Mouse (Mus musculus) limb, embryonic 13.5 days (tissue): ENCODE data around the gene Myo10. TPM values are rescaled to one million over a fixed set of nuclear protein-coding genes. Genes with fewer than 3 reads are reported as not detected.
A peak's percentile ranks its signal among the peaks of the same experiment; 100 is the strongest.

Experiments
- ATAC-seq: fragments of 200-750 bp; cut with Nextera tagmentation; 2 replicates; pipeline ENCODE4 v1.8.0; 2017; ENCODE audit warnings: low read depth, moderate number of reproducible peaks, moderate TSS enrichment; ENCODE audit not compliant: low FRiP score
- H3K27ac ChIP-seq: fragments of 300-500 bp; sonication (generic); 2 replicates; pipeline ENCODE4 v1.5.1; 2015; ENCODE audit warnings: inconsistent platforms, mild to moderate bottlenecking, moderate library complexity
- H3K27me3 ChIP-seq: fragments of 300-500 bp; sonication (generic); 2 replicates; pipeline ENCODE4 v1.6.1; 2015; ENCODE audit warnings: mild to moderate bottlenecking, inconsistent platforms
- H3K36me3 ChIP-seq: fragments of 300-500 bp; sonication (generic); 2 replicates; pipeline ENCODE4 v1.6.1; 2015; ENCODE audit warnings: inconsistent platforms, mild to moderate bottlenecking, moderate library complexity
- H3K4me1 ChIP-seq: fragments of 300-500 bp; sonication (generic); 2 replicates; pipeline ENCODE4 v1.6.1; 2015; ENCODE audit warnings: inconsistent platforms
- H3K4me2 ChIP-seq: fragments of 300-500 bp; sonication (generic); replicated peaks from 2 replicates; pipeline ENCODE4 v1.6.1; 2015; ENCODE audit warnings: inconsistent platforms, mild to moderate bottlenecking, moderate library complexity
- H3K4me3 ChIP-seq: fragments of 300-500 bp; sonication (generic); 2 replicates; pipeline ENCODE4 v1.5.1; 2015; ENCODE audit warnings: moderate library complexity, mild to moderate bottlenecking, inconsistent platforms
- H3K9ac ChIP-seq: fragments of 300-500 bp; sonication (generic); 2 replicates; pipeline ENCODE4 v1.6.1; 2015; ENCODE audit warnings: mild to moderate bottlenecking, inconsistent platforms
- H3K9me3 ChIP-seq: fragments of 300-500 bp; sonication (generic); 2 replicates; pipeline ENCODE4 v1.6.1; 2016; ENCODE audit warnings: inconsistent platforms
- WGBS: fragments of 180-500 bp; shearing (Covaris S2); methylation state at CpG from one replicate; pipeline ENCODE4 v1.1.7; 2015; 5-methylcytosine and 5-hydroxymethylcytosine counted together
- polyA plus RNA-seq: library from polyadenylated mRNA; unstranded; fragments of >200 nt; fragmentation: Nextera tagmentation; extraction: Ambion mirVana; gene quantifications from 2 replicates; pipeline ENCODE4 v1.2.1, GENCODE M21; 2015

Myo10 gene
- polyA plus RNA-seq, 1 experiment from 2014 or later: 30.3 TPM

DNA sequence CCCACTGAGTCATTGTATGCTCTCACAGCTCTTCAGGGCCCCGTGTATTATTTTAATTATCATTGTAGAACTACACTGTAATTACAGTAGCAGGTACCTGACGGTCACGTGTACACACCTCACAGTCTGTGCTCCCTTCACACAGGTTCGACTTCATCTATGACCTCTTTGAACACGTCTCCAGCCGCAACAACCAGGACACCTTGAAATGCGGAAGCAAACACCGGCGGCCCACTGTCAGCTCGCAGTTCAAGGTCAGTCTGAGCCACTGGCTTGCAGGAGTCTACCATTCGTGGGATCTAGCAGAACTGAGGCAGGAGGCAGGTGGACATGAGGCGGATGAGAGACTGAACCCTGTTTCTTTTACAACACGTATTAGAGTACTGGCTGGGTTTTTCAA, 119.9 kb downstream of the Myo10 start:
- Histone ChIP-seq H3K4me2 (no peak overlapping the region), H3K27me3 (no peaks in the 10 kb centered on the region), H3K9me3 (no peaks in the 10 kb centered on the region), H3K27ac (no peak overlapping the region), H3K36me3 (peaks cover 87% of the 10 kb centered on the region), H3K4me1 (no peaks in the 10 kb centered on the region), H3K9ac (no peak overlapping the region), H3K4me3 (no peak overlapping the region)
- no peak for ATAC-seq
- WGBS: 92% methylated on average over 13 of the region's 13 CpGs

DNA sequence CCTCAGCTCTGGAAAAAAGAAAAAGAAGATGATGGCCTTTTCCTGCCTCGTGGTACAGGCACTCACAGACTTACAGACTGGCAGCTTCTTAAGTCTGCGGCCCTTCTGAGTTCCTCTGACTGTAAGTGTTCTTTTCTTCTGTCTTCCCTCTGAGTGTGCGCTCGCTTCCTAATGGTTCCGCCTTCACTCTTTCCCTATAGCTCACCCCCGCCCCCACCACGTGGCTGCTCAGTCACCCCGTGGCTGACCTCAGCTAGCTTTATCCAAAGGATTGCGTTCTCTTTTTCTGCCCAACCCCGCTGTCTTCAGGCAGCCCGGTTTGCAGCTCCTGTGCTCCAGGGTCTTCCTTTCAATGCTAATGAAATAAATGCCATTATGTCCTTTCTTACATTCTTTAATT, 129.2 kb downstream of the Myo10 start:
- Histone ChIP-seq H3K4me2 (no peak overlapping the region), H3K4me3 (no peak overlapping the region), H3K9me3 (no peaks in the 10 kb centered on the region), H3K27me3 (no peaks in the 10 kb centered on the region), H3K36me3 (peaks cover 44% of the 10 kb centered on the region), H3K4me1 (peaks cover 6% of the 10 kb centered on the region; the same call in 1 of the 2 replicates), H3K9ac (no peak overlapping the region), H3K27ac (no peak overlapping the region)
- no peak for ATAC-seq
- WGBS: 65% methylated on average over 11 of the region's 11 CpGs

DNA sequence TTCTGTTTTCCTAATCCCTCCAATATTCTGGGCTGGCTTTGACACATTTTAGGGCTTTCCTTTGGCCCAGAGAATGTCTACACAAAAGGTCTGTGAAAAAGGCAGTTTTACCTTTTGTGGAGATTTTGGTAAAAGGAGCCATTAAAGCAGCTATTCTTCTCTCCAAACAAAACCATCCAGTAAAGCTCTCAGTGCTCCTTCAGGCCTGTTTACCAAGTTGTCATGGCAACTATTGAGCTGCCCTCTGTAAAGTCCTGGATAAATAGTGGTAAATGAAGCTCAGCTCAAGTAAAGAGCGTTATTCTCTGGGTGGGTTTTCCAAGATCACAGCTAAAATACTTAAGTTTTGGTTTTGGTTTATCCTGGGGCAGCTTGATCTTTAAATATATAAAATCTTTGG, 130.3 kb downstream of the Myo10 start:
- peaks cover 39% of the 10 kb centered on the region for H3K36me3 ChIP-seq
- no peak for ATAC-seq

DNA sequence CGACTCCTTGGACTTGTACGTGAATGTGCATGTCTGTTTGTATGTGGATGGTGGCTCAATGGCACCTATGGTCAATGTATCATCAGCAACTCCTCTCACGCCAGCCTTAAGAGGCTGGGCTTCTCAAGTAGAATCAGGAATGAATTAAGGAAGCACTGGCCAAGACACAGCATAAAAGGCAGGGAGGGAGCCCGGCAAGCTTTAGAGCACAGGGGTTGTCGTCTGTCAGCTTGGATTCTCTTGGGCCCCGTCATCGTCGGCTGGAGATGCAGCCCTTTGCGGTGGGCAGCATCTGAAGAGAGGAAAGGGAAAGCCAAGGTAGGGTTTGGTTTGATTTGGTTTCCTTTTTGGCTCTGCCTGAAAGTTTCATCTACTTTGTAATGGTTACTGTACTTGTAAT, 130.7 kb downstream of the Myo10 start:
- Histone ChIP-seq H3K27me3 (no peaks in the 10 kb centered on the region), H3K4me1 (peaks cover 9% of the 10 kb centered on the region; the same call in 1 of the 2 replicates), H3K4me3 (no peak overlapping the region), H3K4me2 (no peak overlapping the region), H3K27ac (no peak overlapping the region; the same call in 1 of the 2 replicates), H3K9ac (no peak overlapping the region), H3K9me3 (no peaks in the 10 kb centered on the region), H3K36me3 (peaks cover 37% of the 10 kb centered on the region)
- ATAC-seq: no peak
- 48% methylated on average over 9 of the region's 9 CpGs for WGBS

More for the DNA sequence above, 130.3 kb downstream of the Myo10 start:
- WGBS: 49% methylated on average over 1 of the region's 1 CpGs
- H3K4me2 ChIP-seq: no peak overlapping the region
- H3K27me3 ChIP-seq: no peaks in the 10 kb centered on the region
- no peaks in the 10 kb centered on the region for H3K9me3 ChIP-seq
- no peak overlapping the region for H3K27ac ChIP-seq
- no peak overlapping the region for H3K4me3 ChIP-seq
- H3K4me1 ChIP-seq: peaks cover 6% of the 10 kb centered on the region; the same call in 1 of the 2 replicates
- H3K9ac ChIP-seq: no peak overlapping the region

DNA sequence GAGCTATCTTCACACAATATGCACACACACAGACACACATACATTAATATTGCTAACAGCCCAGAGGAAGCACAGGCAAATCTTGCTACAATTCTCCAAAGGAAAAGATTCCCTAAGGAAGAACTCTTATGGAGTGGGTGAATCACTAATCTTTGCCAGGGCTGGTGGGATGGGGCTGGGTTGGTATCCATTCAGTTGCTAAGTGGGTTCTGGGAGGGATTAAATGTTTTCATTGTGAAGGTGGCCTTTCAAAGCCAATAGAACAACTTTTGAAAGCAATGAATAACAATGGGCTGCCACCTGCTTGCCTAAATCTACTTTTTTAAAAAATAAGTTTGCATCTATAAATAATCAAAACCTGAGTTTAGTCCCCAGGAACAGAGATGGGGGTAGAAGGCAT, 131.6 kb downstream of the Myo10 start:
- no peak overlapping the region for H3K27ac ChIP-seq
- H3K4me1 ChIP-seq: peaks cover 16% of the 10 kb centered on the region; the same call in 1 of the 2 replicates
- H3K4me3 ChIP-seq: no peak overlapping the region
- H3K36me3 ChIP-seq: peaks cover 34% of the 10 kb centered on the region
- H3K9ac ChIP-seq: no peak overlapping the region
- no peaks in the 10 kb centered on the region for H3K27me3 ChIP-seq
- no peaks in the 10 kb centered on the region for H3K9me3 ChIP-seq
- no peak for ATAC-seq
- no peak overlapping the region for H3K4me2 ChIP-seq

DNA sequence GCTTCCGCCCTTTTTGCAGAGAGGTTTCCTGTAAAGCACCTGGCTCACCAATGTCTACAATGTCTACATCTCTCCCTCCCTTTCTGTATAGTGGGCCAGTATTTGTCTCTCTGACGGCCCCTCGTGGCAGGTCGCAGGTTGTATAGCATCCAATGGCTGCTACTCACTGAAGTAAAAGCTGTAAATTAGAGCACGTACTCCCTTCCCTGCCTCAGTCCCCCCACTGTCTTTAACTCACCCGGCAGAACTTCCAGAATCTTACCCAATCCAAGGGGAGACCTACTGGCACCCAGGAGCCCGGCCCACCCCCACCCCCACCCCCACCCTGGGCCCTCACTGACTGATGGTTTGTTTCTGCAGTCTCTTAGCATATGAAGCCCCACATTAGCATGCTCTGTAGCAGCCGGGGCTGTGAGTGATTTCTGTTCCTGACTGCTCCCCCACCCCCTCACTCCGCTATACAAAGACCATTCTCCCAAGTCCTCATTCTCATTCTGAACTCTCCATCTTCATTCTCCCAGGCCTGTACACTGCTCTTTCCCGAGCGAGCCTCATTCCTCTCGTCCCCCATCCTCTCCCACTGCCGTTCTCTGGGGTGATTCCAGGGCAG, 132.1 kb downstream of the Myo10 start:
- Histone ChIP-seq H3K27me3 (no peaks in the 10 kb centered on the region), H3K9ac (no peak overlapping the region), H3K36me3 (peaks cover 35% of the 10 kb centered on the region), H3K9me3 (no peaks in the 10 kb centered on the region), H3K27ac (no peak overlapping the region), H3K4me3 (no peak overlapping the region), H3K4me2 (no peak overlapping the region), H3K4me1 (peaks cover 16% of the 10 kb centered on the region; the same call in 1 of the 2 replicates)
- no peak for ATAC-seq
- WGBS: 35% methylated on average over 13 of the region's 13 CpGs

DNA sequence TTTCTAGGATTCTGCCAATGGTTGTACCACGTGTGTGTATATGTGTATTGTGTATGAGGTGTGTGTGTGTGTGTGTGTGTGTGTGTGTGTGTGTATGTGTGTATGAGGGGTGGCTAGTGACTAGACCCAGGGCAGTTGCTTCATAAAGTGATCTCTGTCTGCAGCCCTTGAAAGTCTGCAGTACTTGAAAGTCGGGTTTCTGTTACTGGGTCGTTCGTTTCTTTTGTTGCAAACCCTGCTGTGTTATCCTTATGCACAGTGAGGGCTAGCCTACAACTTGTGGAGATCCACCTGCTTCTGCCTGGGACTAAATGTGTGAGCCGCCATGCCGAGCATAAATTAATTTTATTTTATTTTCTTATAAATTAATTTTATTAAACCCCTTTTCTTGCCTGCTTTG, 133.2 kb downstream of the Myo10 start:
- ATAC-seq: no peak
- Histone ChIP-seq H3K27me3 (no peaks in the 10 kb centered on the region), H3K9ac (no peak overlapping the region), H3K4me3 (no peak overlapping the region), H3K27ac (no peak overlapping the region), H3K4me1 (peaks cover 16% of the 10 kb centered on the region; the same call in 1 of the 2 replicates), H3K36me3 (peaks cover 31% of the 10 kb centered on the region), H3K4me2 (no peak overlapping the region), H3K9me3 (no peaks in the 10 kb centered on the region)
- WGBS: 65% methylated on average over 6 of the region's 6 CpGs

DNA sequence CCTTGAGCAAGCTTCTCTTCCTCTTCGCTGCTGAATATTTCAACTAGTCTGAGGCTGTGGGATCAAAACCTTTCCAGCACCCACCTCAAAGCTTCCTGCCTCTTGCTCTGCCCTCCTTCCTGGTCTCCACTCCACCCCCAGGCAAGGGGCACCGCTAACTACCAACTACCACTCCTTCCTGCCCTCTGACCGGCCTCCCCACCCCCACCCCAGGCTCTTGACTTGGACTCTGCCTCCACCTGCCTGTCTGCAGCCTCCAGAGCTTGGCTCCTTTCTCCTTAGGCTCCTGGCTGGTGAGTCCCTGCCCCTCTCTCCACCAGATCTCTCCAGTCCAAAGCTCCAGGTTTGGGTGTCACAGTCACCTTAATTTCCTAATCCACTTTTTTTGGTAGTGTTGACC, 133.7 kb downstream of the Myo10 start:
- no peak overlapping the region for H3K4me3 ChIP-seq
- H3K27me3 ChIP-seq: no peaks in the 10 kb centered on the region
- no peak overlapping the region for H3K27ac ChIP-seq
- WGBS: 60% methylated on average over 3 of the region's 3 CpGs
- no peak overlapping the region for H3K9ac ChIP-seq
- H3K9me3 ChIP-seq: no peaks in the 10 kb centered on the region
- H3K4me2 ChIP-seq: no peak overlapping the region
- ATAC-seq: no peak
- peaks cover 16% of the 10 kb centered on the region; the same call in 1 of the 2 replicates for H3K4me1 ChIP-seq
- peaks cover 26% of the 10 kb centered on the region for H3K36me3 ChIP-seq

DNA sequence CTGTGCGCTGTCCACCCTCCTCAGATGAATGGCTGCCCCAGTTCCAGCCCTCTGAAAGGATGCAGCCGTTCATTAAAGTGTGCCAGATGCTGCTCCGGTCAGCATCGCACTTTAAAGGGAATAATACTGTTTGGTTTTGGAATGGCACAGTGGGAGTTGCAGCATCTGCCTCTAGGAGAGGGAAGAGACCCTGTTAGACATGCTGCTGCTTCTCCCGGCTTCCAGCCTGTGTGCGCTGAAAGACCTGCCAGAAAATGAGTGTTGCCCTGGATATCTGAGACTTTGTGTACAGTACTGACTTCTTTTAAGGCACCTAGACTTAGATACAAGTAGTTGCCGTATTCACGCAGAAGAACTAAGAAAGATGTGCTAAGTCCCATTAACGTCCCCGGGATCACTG, 135.7 kb downstream of the Myo10 start:
- peak overlapping the region; percentile 10; the same call in 1 of the 2 replicates for H3K27ac ChIP-seq
- no peak for ATAC-seq
- H3K4me2 ChIP-seq: no peak overlapping the region

DNA sequence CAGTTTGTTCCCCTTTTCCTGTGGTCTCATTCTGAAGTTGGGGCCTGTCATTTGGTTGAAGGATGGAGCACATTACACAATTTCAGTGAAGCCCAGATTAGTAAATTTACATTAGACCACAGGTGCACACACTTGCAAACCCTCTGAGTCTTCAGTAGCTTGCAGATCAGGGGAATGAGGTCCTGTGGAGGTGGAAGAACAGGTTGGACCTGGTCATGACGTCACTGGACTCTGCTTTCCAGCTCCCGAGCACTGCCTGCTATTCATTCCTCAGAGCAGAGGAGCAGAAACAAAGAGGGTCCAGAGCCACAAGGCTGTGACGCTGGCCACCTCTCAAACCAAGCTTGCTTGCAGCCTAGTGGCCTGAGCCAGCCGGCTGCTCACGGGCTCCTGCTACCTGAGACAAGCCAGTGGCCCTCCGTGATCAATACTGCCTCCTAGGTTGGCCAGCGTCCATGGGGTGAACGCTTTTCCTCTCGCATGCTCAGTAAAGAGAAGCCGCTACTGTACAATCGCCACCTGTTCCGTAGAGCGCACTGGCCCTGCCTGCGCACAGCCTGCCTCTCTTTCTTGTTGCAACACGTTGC, 136.3 kb downstream of the Myo10 start:
- no peak for ATAC-seq
- Histone ChIP-seq H3K36me3 (peaks cover 28% of the 10 kb centered on the region), H3K27ac (peak overlapping the region; percentile 16; the same call in 1 of the 2 replicates), H3K9me3 (no peaks in the 10 kb centered on the region), H3K4me2 (peak overlapping the region; percentile 21), H3K27me3 (no peaks in the 10 kb centered on the region), H3K4me1 (peaks cover 33% of the 10 kb centered on the region), H3K4me3 (0 out of 2 replicates have a peak overlapping the region, but pooled peaks have one; percentile 3), H3K9ac (no peak overlapping the region)
- 69% methylated on average over 15 of the region's 15 CpGs for WGBS

More for the DNA sequence above, 135.7 kb downstream of the Myo10 start:
- no peaks in the 10 kb centered on the region for H3K9me3 ChIP-seq
- WGBS: 54% methylated on average over 10 of the region's 10 CpGs
- H3K27me3 ChIP-seq: no peaks in the 10 kb centered on the region
- peaks cover 22% of the 10 kb centered on the region for H3K36me3 ChIP-seq
- H3K4me1 ChIP-seq: peaks cover 31% of the 10 kb centered on the region
- no peak overlapping the region for H3K9ac ChIP-seq
- H3K4me3 ChIP-seq: no peak overlapping the region

DNA sequence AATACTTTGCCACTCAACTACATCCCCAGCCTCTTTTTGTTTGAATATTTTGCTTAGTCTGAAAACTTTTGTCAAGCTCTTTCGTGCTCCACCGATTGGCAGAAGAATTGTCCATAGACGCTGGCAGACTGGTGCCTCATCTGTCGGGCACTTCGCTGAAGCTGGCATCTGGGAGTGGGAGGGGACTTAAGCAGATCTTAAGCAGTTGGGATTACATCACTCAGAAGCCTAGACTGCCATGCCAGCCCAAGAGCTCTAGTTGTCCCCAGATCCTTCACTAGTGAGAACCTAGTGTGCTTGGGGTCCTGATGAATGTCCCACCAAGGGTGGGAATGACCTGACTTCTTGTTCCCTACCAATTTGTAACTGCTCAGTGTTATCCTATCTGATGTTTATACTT, 138.0 kb downstream of the Myo10 start:
- no peak overlapping the region for H3K9ac ChIP-seq
- WGBS: 83% methylated on average over 5 of the region's 5 CpGs
- no peaks in the 10 kb centered on the region for H3K27me3 ChIP-seq
- ATAC-seq: no peak
- no peak overlapping the region for H3K27ac ChIP-seq
- H3K9me3 ChIP-seq: no peaks in the 10 kb centered on the region
- H3K4me2 ChIP-seq: no peak overlapping the region
- peaks cover 30% of the 10 kb centered on the region for H3K36me3 ChIP-seq
- H3K4me3 ChIP-seq: no peak overlapping the region
- peaks cover 34% of the 10 kb centered on the region for H3K4me1 ChIP-seq

DNA sequence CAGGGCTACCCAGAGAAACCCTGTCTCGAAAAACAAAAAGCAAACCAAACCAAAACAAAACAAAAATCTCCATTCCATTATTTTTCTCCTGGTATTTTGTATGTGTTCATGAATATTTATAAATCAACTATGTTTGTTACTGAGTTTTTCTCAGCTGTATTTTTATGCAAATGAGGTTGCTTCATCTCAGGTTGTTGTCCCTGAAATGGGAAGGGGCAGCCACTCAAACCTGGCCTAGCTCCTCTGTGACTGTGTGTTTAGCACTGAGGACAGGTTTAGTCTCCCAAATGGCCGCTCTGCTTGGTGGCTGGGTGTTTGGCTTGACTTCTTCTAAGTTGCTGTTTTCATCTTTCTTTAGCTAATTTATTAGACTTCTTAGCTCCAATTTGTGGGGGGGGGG, 138.7 kb downstream of the Myo10 start:
- Histone ChIP-seq H3K4me3 (no peak overlapping the region), H3K9ac (no peak overlapping the region), H3K27me3 (no peaks in the 10 kb centered on the region), H3K36me3 (peaks cover 26% of the 10 kb centered on the region), H3K4me2 (no peak overlapping the region), H3K4me1 (peaks cover 34% of the 10 kb centered on the region), H3K9me3 (no peaks in the 10 kb centered on the region), H3K27ac (no peak overlapping the region)
- 80% methylated on average over 2 of the region's 2 CpGs for WGBS
- ATAC-seq: no peak
